Mouse (Mus musculus) left cerebral cortex, adult 8-10 months (tissue): Measurements from ENCODE around the gene Zfp184. TPM values are rescaled to one million over a fixed set of nuclear protein-coding genes. Genes with fewer than 3 reads are reported as not detected.

Experiments
- microRNA-seq, 2 experiments: library from miRNA; unstranded; fragments of <30 nt; microRNA quantifications; one replicate each; pipeline ENCODE4 v1.2.0; 2022
- total RNA-seq, 4 experiments: library from RNA; stranded (reverse); gene quantifications; 2 replicates each; pipeline ENCODE4 v1.2.4; 2022

Gene Zfp184
- total RNA-seq, 4 experiments from 2014 or later, result 2.4 to 4.1 (median 3.3) TPM

Small RNA genes lying within 50 kb of the gene (microRNA-seq; reads per million reads assigned to microRNA genes)
- 1.8 to 3.2 reads per million in 2 experiments for gene Gm44456
- 237 to 265 reads per million in 2 experiments for gene Mir1983

Other genes with a start within 250 kb of the Zfp184 start
- not detected for gene Olfr1359, start 247.0 kb upstream of the Zfp184 start, total RNA-seq
- gene Hist1h2bl, start 229.0 kb upstream of the Zfp184 start, total RNA-seq, result 10 to 100 TPM; 16.0 to 30.4 (median 22.3) TPM
- gene Hist1h2ai, start 228.7 kb upstream of the Zfp184 start, total RNA-seq, result 10 to 100 TPM in 3 of 4 experiments, not detected in 1; 16.4 to 24.8 (median 22.3) TPM
- 10 to 100 TPM; 40.8 to 60.6 (median 44.2) TPM for gene Hist1h3h, start 227.4 kb upstream of the Zfp184 start, total RNA-seq
- gene Hist1h2bm, start 223.1 kb upstream of the Zfp184 start, total RNA-seq, result 1 to 10 TPM; 2.5 to 5.9 (median 4.5) TPM
- 10 to 100 TPM; 18.4 to 23.9 (median 19.2) TPM for gene Hist1h4j, start 210.0 kb upstream of the Zfp184 start, total RNA-seq
- 100 to 1,000 TPM; 294 to 349 (median 343) TPM for gene Hist1h4k, start 194.6 kb upstream of the Zfp184 start, total RNA-seq
- 10 to 100 TPM in 3 of 4 experiments, 1 to 10 TPM in 1; 9.6 to 16.7 (median 11.1) TPM for gene Hist1h2ak, start 191.3 kb upstream of the Zfp184 start, total RNA-seq
- 10 to 100 TPM in 3 of 4 experiments, 1 to 10 TPM in 1; 1.6 to 11.3 (median 10.8) TPM for gene Hist1h2bn, start 191.0 kb upstream of the Zfp184 start, total RNA-seq
- gene Hist1h1b, start 164.5 kb upstream of the Zfp184 start, total RNA-seq, result 10 to 100 TPM in 2 of 4 experiments, 1 to 10 TPM in 2; 7.2 to 11.0 (median 10.2) TPM
- gene Hist1h3i, start 161.7 kb upstream of the Zfp184 start, total RNA-seq, result 10 to 100 TPM; 44.4 to 70.8 (median 54.9) TPM
- 1 to 10 TPM in 2 of 4 experiments, not detected in 2; 2.9 to 4.0 TPM for gene Hist1h2an, start 157.9 kb upstream of the Zfp184 start, total RNA-seq
- gene Hist1h2bp, start 157.6 kb upstream of the Zfp184 start, total RNA-seq, result 10 to 100 TPM in 1 of 4 experiments, 1 to 10 TPM in 3; 6.0 to 11.4 (median 8.5) TPM
- 10 to 100 TPM; 26.3 to 44.6 (median 31.8) TPM for gene Hist1h2bq, start 134.9 kb upstream of the Zfp184 start, total RNA-seq
- gene Hist1h2ao, start 134.6 kb upstream of the Zfp184 start, total RNA-seq, result 10 to 100 TPM in 3 of 4 experiments, not detected in 1; 14.7 to 30.0 (median 20.1) TPM
- 100 to 1,000 TPM; 177 to 265 (median 220) TPM for gene Hist1h4m, start 133.3 kb upstream of the Zfp184 start, total RNA-seq
- gene Hist1h4n, start 112.9 kb upstream of the Zfp184 start, total RNA-seq, result 10 to 100 TPM; 31.1 to 87.2 (median 44.3) TPM
- 10 to 100 TPM in 2 of 4 experiments, 1 to 10 TPM in 1, not detected in 1; 7.5 to 39.9 (median 17.1) TPM for gene Hist1h2ap, start 111.6 kb upstream of the Zfp184 start, total RNA-seq
- gene Hist1h2br, start 111.4 kb upstream of the Zfp184 start, total RNA-seq, result 10 to 100 TPM; 26.6 to 43.8 (median 31.6) TPM
- not detected for gene Pom121l2, start 36.1 kb downstream of the Zfp184 start, total RNA-seq
- gene Prss16, start 64.6 kb downstream of the Zfp184 start, total RNA-seq, result 1 to 10 TPM in 3 of 4 experiments, under 1 TPM in 1; 0.33 to 1.3 (median 1.0) TPM
- gene Hist1h2ah, start 90.5 kb downstream of the Zfp184 start, total RNA-seq, result 10 to 100 TPM in 3 of 4 experiments, not detected in 1; 15.3 to 27.1 (median 22.8) TPM
- 10 to 100 TPM in 3 of 4 experiments, 1 to 10 TPM in 1; 3.0 to 13.9 (median 10.7) TPM for gene Hist1h2bk, start 90.8 kb downstream of the Zfp184 start, total RNA-seq
- gene Hist1h4i, start 96.3 kb downstream of the Zfp184 start, total RNA-seq, result 10 to 100 TPM; 62.0 to 71.0 (median 68.4) TPM
- 10 to 100 TPM in 3 of 4 experiments, 1 to 10 TPM in 1; 9.0 to 26.2 (median 21.0) TPM for gene Hist1h2ag, start 97.8 kb downstream of the Zfp184 start, total RNA-seq
- gene Hist1h2bj, start 98.1 kb downstream of the Zfp184 start, total RNA-seq, result 10 to 100 TPM in 2 of 4 experiments, 1 to 10 TPM in 2; 7.2 to 11.6 (median 10.4) TPM
- not detected for gene Vmn1r188, start 139.3 kb downstream of the Zfp184 start, total RNA-seq
- not detected for gene Vmn1r189, start 160.7 kb downstream of the Zfp184 start, total RNA-seq
- gene Vmn1r191, start 238.9 kb downstream of the Zfp184 start, total RNA-seq, result not detected
- gene Vmn1r192, start 246.0 kb downstream of the Zfp184 start, total RNA-seq, result not detected